Mouse (Mus musculus): ENCODE data around the gene Hdac1. TPM values are rescaled to one million over a fixed set of nuclear protein-coding genes. Genes with fewer than 3 reads are reported as not detected.
A peak's percentile ranks its signal among the peaks of the same experiment; 100 is the strongest.

The Hdac1 gene
- total RNA-seq, 2 experiments from 2014 or later: 35.1 to 38.1 TPM

DNA sequence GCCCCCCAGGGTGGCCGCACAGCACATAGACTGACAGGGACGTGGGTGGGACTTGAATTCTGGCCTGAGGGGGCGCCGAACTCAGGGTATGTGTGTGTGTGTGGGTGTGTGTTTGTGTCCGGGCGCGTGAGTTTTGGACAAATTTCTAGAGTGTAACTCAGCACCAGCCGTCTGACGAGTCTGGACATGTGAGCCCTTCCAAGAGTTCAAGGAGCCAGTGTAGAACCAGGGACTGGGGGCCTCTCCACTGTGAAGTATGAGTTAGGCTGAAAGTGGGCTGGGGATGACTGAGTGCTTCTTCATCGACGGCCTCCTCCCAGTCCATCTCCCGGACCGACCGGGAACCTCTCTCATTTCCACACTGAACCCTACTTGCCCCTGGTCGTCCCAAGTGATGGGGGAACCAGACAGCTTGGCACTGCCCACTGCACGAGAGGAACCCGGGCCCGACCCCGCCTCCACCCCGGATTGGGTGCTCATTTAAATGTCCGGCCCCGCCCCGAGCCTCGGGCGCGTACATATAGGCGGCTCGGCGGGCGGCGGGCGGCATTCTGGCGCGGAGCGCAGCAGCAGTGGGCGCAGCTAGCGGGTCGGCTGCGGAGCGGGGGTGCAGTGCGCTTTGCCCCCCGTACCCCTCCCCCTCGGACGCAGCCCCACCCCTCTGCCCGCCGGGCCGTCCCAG is 29.3 kb downstream of the Hdac1 start, which contains the start of gene Marcksl1:
TSS of gene Marcksl1 (plus strand) at position 496 of the 682 bp plus-strand sequence.
- intact Hi-C loops (cut with DNase I): no loop called here
- DNase-seq: peak; percentile 89

- intact Hi-C loops (cut with DNase I): no loop called here
- no peak for DNase-seq
Measured at GRCm38 (mm10) chr4:129511413-129512096, 31.0 kb downstream of the Hdac1 start.

- no peak for DNase-seq
- intact Hi-C loops (cut with DNase I): no loop called here
Measured at GRCm38 (mm10) chr4:129510723-129511412, 31.6 kb downstream of the Hdac1 start.

DNA sequence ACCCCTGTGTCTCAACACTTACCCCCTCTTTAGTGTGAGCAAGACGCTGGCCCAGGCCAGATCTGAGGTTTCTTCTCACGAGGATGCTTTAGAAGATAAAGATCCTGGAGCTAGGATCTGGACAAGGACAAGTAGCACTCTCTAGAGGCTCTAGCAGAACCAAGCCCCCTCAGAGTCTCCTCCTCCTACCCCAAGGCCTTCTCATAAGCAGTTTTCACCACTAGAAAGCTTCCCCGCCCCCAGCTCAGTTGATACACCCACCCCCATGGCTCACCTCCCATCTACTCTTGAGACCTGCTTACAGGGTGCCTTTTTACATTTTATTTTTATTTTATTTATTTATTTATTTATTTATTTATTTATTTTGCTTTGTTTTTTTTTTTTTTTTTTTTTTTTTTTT is 32.9 kb downstream of the Hdac1 start:
- no peak for DNase-seq
- intact Hi-C loops (cut with DNase I): no loop called here

DNA sequence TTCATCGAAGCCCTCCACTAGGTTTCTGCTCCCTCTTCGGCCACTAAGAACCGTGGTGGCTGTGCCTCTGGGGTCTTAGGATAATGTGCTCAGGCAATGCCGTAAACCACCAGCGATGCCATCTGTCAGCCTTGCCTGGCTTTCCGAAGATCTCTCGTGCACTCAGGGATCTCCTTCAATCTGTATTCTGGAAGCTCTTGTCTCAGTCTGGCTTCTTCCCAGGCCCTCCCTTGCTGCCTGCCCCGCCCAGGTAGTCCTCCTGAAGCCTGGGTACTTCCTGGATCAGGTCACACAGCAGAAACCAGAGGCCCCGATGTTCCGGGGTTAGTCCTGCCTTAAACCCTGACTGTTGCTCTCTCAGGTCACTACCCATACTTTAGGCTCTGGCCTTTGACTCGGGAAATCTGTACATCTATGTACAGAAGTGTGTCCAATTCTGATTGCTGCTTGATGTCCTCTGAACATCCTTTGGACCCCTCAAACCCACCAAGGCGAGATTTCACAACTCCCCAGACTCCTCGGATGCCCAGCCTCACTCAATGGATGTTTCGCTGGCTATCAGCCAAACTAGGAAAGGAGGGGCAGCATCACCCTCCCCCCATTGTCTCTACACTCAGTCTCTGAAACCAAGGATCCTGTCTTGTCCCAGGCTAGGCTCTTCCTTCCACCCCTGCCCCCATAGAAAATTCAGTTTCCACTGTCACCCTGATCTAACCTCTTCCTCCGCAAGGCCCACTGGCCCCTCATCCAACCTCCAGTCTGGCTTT is 33.5 kb downstream of the Hdac1 start:
- intact Hi-C loops (cut with DNase I): no loop called here
- no peak for DNase-seq

DNA sequence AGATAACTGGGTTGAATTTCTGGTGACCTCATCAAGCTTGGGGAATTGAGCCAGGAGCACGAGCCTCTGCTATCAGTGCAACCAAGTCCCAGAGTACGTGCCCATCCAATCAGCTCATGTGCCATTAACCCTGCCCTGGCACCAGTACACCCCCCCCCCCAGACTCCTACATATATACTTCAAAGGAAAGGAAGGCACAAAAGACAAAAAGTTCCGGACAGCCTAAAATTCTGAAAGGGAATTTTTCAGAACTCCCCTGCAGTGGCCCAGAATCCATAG is 34.3 kb downstream of the Hdac1 start:
- DNase-seq: no peak
- intact Hi-C loops (cut with DNase I): no loop called here

- intact Hi-C loops (cut with DNase I): no loop called here
- DNase-seq: no peak
Measured at GRCm38 (mm10) chr4:129507434-129508236, 34.9 kb downstream of the Hdac1 start.

- intact Hi-C loops (cut with DNase I): no loop called here
- DNase-seq: no peak
Measured at GRCm38 (mm10) chr4:129505511-129505910, 37.0 kb downstream of the Hdac1 start.

DNA sequence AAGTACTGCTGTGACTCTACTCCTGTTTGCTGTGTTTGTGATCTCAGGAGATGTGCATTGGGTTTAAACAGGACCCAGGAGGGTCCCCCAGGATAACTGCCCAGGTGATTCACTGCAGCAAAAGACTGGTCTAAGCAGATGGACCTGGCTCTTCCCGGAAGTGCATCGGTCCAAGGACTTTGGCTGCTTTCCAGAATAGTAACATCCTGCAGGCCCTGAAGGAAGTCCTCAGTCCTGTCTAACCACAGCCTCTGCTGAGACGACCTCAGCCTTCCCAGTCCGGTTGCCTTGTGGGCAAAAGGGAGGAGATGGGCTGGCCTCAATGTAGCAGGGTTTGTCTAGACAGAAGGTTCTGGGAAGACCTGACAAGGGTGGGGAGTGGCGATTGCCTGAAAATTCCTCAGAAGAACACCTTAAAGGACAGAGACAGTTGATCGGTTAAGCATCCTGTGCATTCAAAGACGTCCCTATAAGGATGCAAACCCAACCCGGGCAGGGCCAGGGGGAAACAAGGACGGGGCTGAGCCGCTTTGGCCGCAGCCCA is 39.5 kb downstream of the Hdac1 start:
- DNase-seq: no peak
- intact Hi-C loops (cut with DNase I): no loop called here

DNA sequence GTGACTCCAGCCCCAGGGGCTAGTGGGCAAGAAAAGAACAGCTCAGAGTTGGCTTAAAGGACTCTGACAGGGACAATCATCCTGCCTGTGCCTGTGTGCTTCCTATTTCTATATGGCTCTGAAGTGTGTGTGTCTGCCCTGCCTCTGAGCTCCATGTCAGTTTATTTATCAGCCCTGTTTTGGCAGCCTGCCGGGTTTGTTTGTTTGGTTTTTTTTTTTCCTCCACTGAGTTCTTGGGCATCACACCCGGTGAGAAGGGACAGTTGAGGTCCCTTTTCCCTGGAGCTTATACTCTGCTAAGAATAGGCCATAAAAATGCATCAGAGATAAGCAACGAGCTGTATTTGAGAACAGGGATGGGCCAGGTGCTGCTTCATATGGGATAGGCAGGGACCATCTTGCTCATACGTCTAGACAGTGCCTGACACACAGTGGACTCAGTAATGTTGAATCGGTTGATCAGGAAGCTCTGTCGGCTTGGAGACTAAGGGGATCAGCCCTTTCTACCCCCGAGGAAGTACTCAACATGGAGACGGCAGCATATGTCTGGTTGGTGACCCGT is 40.1 kb downstream of the Hdac1 start:
- intact Hi-C loops (cut with DNase I): no loop called here

DNA sequence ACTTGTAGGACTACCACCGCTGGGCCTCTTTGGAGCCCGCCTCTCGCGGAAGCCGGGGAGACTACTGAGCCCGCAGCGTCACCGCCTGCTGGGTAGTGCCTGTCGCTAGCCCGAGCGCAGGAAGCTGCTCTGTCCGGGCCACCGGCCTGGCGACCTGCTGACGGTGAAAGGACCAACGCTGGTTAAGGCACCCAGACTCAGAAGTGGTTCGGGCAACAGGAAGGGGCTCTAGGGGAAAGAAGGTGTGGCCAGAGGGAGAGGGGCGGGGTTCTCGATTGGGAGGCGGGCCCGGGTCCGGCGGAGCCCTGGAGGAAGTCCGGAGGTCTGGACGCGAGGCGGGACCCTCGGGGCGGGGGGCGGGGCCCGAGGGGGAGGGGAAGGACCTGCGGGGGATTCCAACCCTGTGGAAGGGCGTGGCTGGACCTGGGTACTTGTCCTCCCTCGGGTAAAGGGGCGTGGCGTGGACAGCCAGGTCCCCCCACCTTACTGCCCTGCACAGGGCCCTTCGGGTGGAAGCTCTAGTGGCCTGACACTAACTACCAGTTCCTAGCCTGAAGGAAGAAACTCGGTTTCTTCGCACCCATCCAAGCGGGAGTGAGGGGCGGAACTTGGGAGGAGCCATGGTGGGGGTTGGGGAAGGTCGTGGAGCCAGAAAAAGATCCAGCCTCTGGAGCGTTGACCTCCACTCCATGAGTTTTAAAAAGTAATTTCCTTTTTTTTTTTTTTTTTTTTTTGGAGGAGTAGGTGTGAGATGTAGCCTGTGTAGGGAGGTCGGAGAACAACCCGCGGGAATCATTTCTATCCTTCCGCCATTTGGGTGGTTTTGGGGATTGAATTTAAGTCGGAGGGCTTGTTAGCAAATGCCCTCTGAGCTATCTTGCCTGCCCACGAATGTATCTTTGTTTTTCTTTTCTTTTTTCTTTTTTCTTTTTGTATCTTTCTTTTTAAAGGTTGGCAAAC is 41.6 kb downstream of the Hdac1 start:
- DNase-seq: peak; percentile 92 to 93
- intact Hi-C loops (cut with DNase I): no loop called here

More for the DNA sequence above, 40.1 kb downstream of the Hdac1 start:
- no peak for DNase-seq

GRCm38 (mm10) chr4:129500017-129500416 is 42.5 kb downstream of the Hdac1 start:
- DNase-seq: no peak
- intact Hi-C loops (cut with DNase I): no loop called here

- DNase-seq: no peak
- intact Hi-C loops (cut with DNase I): loop anchor here (5.0 to 10.0 kb wide), 2 partner anchors 43 to 106 kb away; partner anchors contain the start of genes Eif3i, Hdac1 and Tmem234
Measured at GRCm38 (mm10) chr4:129498941-129499340, 43.6 kb downstream of the Hdac1 start.

DNA sequence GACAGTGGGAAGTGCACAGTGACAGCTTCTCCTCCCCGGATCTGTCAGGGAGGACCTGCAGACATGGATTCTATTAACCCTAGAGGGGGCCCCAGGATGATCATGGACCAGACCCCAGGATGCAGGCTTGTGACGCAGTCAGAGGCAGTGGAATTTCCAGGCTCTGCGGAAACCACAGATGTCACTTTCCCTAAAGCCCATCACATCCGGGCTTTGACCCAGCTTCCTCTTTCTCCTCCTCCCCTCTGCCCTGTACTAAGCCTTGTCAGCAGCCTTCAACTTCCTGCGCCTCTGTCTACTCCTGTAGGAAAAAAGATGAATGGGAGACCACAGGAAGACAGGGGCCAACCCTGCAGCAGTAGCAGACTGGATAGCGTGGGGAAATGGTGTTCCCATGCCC is 45.9 kb downstream of the Hdac1 start:
- intact Hi-C loops (cut with DNase I): loop anchor here (5.0 to 10.0 kb wide), 2 partner anchors 46 to 108 kb away; partner anchors contain the start of genes Eif3i, Hdac1 and Tmem234
- peak in 1 of 2 experiments; percentile 47 for DNase-seq

- no peak for DNase-seq
- intact Hi-C loops (cut with DNase I): loop anchor here (5.0 to 10.0 kb wide), 2 partner anchors 46 to 109 kb away; partner anchors contain the start of genes Eif3i, Hdac1 and Tmem234
Measured at GRCm38 (mm10) chr4:129495672-129496562, 46.6 kb downstream of the Hdac1 start.

DNA sequence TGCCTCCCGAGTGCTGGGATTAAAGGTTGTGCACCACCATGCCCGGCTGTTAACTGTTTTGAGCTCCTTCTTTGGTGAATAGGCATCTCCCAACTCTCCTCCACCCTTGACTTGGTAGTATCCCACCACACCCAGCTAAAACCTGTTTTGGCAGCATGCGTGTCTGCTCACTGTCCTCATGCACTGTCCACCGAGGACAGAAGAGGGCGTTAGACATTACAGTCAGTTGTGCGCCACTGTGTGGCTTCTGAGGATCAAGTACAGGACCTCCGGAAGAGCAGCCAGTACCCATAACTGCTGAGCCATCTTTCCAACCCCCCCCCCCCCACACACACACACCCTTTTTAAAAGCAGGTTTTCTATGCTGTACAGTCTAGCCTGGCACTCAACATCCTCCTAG is 47.8 kb downstream of the Hdac1 start:
- intact Hi-C loops (cut with DNase I): loop anchor here (5.0 to 10.0 kb wide), 2 partner anchors 48 to 110 kb away; partner anchors contain the start of genes Eif3i, Hdac1 and Tmem234
- DNase-seq: no peak
